Mouse (Mus musculus) right cerebral cortex, postnatal 10 days (tissue): ENCODE data around the gene Urod.

Experiments used
- DNase-seq, 2 experiments: peaks; one replicate each; pipeline ENCODE4 v3.0.0; 2021; ENCODE audit warnings: low spot score in 2 of 2

Urod gene

DNA sequence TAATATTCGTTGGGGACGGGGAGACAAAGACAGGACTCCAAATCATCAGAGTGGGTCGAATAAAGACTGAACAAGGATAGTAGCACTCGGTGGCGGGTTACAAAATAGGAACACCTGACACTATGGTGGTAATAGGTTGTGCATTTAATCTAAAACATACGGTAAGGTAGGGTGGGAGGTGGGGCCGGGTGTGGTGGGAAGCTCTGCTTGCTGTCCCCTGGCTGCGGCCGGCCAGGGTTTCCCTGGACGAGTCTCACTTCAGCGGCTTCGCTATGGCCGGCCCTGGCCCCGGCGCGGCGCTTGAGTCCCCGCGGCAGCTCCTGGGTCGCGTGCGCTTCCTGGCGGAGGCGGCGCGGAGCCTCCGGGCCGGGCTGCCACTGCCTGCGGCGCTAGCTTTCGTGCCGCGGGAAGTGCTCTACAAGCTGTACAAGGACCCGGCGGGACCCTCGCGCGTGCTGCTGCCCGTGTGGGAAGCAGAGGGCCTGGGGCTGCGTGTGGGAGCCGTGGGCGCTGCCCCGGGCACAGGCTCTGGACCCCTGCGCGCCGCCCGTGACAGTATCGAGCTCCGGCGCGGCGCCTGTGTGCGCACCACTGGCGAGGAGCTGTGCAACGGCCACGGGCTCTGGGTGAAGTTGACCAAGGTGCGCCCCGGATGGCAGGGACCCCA, 1.1 kb upstream of the Urod start, which contains the start of gene Hectd3:
Gene Hectd3, plus strand, starts transcription at position 187 of the 667 bp plus-strand sequence.
- DNase-seq = peak in 1 of 2 experiments; percentile 59

DNA sequence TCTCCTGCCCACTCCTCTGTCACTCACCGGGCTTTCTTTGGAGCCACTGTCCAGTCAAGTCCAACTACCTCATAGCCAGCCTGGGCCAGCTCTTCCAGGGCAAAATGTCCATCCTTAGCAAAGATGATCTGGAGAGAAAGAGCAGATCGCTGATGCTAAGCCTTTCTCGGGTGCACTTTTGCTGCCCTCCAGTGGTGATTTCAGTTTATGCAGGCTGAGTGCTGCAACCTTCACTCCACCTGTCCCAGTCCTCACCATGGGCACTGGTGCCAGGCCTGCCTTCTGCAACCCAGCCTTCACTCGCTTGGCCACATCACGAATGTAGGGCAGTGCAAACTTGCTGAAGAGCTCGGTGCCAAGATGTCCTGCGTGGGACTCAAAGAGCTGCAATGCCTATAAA, 2.8 kb downstream of the Urod start:
- DNase-seq = peak; percentile 83 to 88

DNA sequence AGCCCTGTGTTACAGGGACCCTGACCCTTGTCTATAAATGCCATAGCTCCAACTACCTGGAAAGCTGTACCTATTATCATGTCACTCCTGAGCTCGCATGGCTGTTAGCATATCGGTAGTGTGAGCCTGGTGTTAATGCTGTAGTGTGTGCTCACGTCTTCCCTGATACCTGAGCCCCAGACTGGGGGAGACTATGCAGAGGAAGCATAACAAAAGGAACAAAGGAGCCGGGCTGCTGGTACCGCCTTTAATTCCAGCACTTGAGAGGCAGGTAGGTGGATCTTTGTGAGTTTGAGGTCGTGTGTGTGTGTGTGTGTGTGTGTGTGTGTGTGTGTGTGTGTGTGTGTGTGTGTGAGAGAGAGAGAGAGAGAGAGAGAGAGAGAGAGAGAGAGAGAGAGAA, 4.5 kb downstream of the Urod start:
- peak in 1 of 2 experiments; percentile 28 for DNase-seq

DNA sequence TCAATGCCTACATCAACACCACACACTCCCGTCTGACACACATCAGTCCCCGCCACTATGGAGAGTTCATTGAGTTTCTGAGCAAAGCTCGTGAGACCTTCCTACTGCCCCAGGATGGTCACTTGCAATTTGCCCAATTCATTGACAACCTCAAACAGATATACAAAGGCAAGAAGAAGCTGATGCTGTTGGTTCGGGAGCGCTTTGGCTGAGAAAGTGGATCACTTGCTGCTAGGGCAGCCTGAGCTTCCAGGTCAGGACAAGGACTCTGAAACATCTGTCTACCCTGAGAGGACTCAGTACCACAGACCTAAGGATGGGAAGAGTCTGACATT, 7.1 kb downstream of the Urod start:
- no peak for DNase-seq

DNA sequence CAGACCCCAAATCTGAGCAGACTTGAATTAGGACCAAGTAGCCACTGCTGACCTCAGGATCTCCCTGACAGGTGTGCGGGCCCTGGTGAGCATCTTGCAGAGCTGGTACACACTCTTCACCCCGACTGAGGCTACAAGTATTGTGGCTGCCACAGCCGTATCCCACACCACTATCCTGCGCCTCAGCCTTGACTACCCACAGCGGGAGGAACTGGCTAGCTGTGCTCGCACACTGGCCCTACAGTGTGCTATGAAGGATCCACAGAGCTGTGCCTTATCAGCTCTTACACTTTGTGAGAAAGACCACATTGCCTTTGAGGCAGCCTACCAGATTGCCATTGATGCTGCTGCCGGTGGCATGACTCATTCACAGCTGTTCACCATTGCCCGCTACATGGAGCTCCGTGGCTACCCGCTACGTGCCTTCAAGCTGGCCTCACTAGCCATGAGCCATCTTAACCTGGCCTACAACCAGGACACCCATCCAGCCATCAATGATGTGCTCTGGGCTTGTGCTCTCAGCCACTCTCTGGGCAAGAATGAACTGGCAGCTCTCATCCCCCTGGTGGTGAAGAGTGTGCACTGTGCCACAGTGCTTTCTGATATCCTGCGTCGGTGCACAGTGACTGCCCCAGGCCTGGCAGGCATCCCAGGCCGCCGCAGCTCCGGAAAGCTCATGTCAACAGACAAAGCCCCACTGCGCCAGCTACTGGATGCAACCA, 7.7 kb downstream of the Urod start:
- peak; percentile 84 for DNase-seq

DNA sequence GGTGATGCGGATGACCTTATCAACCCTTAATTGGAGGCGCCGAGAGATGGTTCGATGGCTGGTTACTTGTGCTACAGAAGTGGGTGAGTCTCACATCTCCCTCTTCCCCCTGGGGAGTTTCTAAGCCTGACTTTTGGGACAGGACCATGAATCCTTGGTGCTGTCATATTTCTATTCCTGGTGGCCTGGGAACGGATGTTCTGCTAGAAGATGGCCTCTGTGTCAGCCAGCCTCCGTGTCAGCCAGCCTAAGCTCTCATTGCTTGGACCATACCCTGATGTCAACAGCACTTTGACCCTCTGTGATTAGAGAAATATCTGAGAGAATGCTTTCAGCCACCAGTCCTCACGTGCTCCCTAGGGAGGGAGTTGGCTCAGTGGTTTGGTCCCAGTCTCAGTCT, 8.5 kb downstream of the Urod start:
- no peak for DNase-seq

DNA sequence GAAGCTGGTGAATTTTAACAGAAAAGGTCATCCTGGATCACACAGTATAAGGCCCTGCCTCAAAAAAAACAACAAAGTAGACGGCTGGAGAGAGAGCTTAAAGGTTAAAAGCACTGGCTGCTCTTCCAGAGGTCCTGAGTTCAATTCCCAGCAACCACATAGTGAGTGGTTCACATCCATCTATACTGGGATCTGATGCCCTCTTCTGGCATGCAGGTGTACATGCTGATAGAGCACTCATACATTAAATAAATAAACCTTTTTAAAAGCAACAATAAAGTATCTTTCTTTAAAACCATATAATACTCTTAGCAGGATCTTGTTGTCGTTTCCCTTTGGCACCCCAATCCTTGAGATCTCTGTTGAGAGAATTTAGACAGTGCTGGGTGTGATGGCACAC, 17.7 kb downstream of the Urod start:
- no peak for DNase-seq

DNA sequence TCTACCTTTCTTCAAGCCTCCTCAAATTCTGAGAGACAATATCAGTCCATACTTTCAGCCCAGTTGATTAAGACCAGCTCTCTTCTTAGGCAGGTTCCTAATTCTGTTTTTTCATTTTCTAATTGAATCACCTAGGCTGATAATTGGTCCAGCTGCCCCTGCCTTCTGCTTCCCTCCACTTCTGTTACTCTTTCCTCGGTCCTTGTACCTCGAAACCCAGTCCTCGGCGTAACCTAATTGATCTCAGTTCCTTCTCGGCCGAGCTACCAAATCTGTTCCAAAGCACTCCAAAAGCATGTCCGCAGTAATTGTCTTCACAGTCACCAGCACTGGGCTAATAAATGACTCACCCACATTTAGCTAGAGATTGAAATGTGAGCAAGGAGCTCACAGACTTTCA, 39.3 kb downstream of the Urod start:
- DNase-seq = no peak

DNA sequence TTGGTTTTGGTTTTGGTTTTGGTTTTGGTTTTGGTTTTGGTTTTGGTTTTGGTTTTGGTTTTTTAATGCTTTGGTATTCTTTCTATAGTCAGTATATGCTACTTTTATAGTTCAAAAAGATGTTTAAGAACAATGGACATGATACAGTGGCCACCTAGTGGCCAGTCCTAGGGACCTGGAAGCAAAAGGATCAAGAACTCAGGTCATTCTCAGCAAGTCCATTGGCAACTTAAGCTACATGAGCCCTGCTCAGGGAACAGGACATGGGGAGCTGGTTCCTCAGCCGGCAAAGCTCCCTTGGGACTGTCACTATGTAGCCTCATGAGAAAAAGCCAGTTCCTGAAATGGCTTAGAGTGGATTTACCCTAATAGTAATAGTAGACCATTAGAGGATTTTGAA, 42.6 kb downstream of the Urod start:
- no peak for DNase-seq

DNA sequence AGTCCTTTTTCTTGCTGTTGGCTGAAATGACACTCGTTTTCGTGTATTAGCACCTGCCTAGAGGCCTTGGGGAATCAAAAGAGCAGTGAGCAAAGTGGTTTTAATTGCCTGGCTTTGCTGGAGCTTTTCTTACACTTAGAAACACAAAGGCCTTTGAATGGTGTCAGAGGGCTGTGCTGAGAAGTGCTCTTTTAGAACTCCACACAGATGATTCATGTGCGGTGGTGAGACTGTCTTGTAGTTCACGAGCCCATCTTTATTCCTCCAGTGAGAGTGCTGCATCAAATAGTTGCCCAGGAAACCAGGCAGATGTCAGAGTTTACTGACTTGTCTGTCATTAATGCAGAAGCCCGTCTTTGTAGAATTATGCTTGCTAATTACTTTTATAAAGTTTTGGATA, 50.2 kb downstream of the Urod start:
- DNase-seq = peak in 1 of 2 experiments; percentile 26

DNA sequence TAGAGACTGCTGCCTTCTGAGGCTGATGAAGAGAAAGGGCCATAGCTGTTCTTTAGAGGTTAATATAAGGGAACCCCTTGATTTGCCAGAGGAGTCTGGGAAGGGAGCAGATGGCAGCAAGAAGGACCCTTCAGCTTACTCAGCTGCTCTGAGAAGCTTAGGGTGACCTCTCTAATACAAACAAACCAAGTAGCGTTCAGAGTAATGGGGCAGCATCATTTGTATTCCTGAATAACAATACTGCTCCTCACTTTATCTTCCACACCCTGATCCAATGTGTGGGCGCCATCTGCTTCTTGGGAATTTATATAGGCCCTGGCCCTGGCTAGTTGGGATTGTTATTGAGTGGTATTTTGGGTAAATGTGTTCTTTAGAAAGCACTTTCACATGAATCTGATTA, 51.5 kb downstream of the Urod start:
- no peak for DNase-seq
